Mouse (Mus musculus): Measurements from ENCODE around the gene Slc38a2. TPM values are rescaled to one million over a fixed set of nuclear protein-coding genes. Genes with fewer than 3 reads are reported as not detected.

The Slc38a2 gene
- polyA plus RNA-seq, 1 experiment from 2014 or later = 149 TPM

GRCm38 (mm10) chr15:96657576-96658274, 41.8 kb downstream of the Slc38a2 start:
- 0 out of 2 replicates have a peak overlapping the region, but pooled peaks have one; percentile 28 for H3K9ac ChIP-seq (replicated peaks; ENCODE audit: low read depth, low read length)
- no peaks in the 10 kb centered on the region for H3K4me1 ChIP-seq (ENCODE audit: control insufficient read depth, insufficient read depth, low read length)
- ATAC-seq (ENCODE audit: insufficient number of reproducible peaks, insufficient read depth, low FRiP score, low read depth) = no peak
- no peak overlapping the region for H3K27ac ChIP-seq (ENCODE audit: low read length)
- no peak overlapping the region for H3K4me3 ChIP-seq (ENCODE audit: low read depth, low read length)
- H3K36me3 ChIP-seq (ENCODE audit: control insufficient read depth, insufficient read depth, low read length) = no peaks in the 10 kb centered on the region
- no peaks in the 10 kb centered on the region for H3K27me3 ChIP-seq (ENCODE audit: control insufficient read depth, insufficient read depth, low read length)
- H3K9me3 ChIP-seq (ENCODE audit: control insufficient read depth, low read depth, low read length) = no peaks in the 10 kb centered on the region
- 40% methylated on average over 17 of the region's 17 CpGs for WGBS
- peak overlapping the region; percentile 15; the same call in 1 of the 2 replicates for H3K4me2 ChIP-seq (replicated peaks; ENCODE audit: low read depth, low read length)

- Histone ChIP-seq H3K9ac (replicated peaks; ENCODE audit: low read depth, low read length) (no peak overlapping the region), H3K9me3 (ENCODE audit: control insufficient read depth, low read depth, low read length) (no peaks in the 10 kb centered on the region), H3K27me3 (ENCODE audit: control insufficient read depth, insufficient read depth, low read length) (no peaks in the 10 kb centered on the region), H3K4me3 (ENCODE audit: low read depth, low read length) (no peak overlapping the region), H3K4me2 (replicated peaks; ENCODE audit: low read depth, low read length) (no peak overlapping the region), H3K4me1 (ENCODE audit: control insufficient read depth, insufficient read depth, low read length) (no peaks in the 10 kb centered on the region), H3K36me3 (ENCODE audit: control insufficient read depth, insufficient read depth, low read length) (no peaks in the 10 kb centered on the region), H3K27ac (ENCODE audit: low read length) (no peak overlapping the region)
- ATAC-seq (ENCODE audit: insufficient number of reproducible peaks, insufficient read depth, low FRiP score, low read depth) = no peak
- WGBS = 83% methylated on average over 14 of the region's 14 CpGs
These were observed 44.0 kb downstream of the Slc38a2 start for GRCm38 (mm10) chr15:96655514-96655913.

GRCm38 (mm10) chr15:96654714-96655113, 44.8 kb downstream of the Slc38a2 start:
- 64% methylated on average over 8 of the region's 8 CpGs for WGBS
- H3K27ac ChIP-seq (ENCODE audit: low read length) = no peak overlapping the region

GRCm38 (mm10) chr15:96653011-96653410, 46.5 kb downstream of the Slc38a2 start:
- H3K9me3 ChIP-seq (ENCODE audit: control insufficient read depth, low read depth, low read length) = no peaks in the 10 kb centered on the region
- H3K36me3 ChIP-seq (ENCODE audit: control insufficient read depth, insufficient read depth, low read length) = no peaks in the 10 kb centered on the region
- H3K4me1 ChIP-seq (ENCODE audit: control insufficient read depth, insufficient read depth, low read length) = no peaks in the 10 kb centered on the region
- H3K4me2 ChIP-seq (replicated peaks; ENCODE audit: low read depth, low read length) = no peak overlapping the region
- no peak overlapping the region for H3K27ac ChIP-seq (ENCODE audit: low read length)
- H3K9ac ChIP-seq (replicated peaks; ENCODE audit: low read depth, low read length) = no peak overlapping the region
- no peaks in the 10 kb centered on the region for H3K27me3 ChIP-seq (ENCODE audit: control insufficient read depth, insufficient read depth, low read length)
- no peak overlapping the region for H3K4me3 ChIP-seq (ENCODE audit: low read depth, low read length)
- no peak for ATAC-seq (ENCODE audit: insufficient number of reproducible peaks, insufficient read depth, low FRiP score, low read depth)
- 94% methylated on average over 16 of the region's 16 CpGs for WGBS

More at GRCm38 (mm10) chr15:96654714-96655113, 44.8 kb downstream of the Slc38a2 start:
- ATAC-seq (ENCODE audit: insufficient number of reproducible peaks, insufficient read depth, low FRiP score, low read depth) = no peak
- no peaks in the 10 kb centered on the region for H3K36me3 ChIP-seq (ENCODE audit: control insufficient read depth, insufficient read depth, low read length)
- H3K9ac ChIP-seq (replicated peaks; ENCODE audit: low read depth, low read length) = no peak overlapping the region
- no peaks in the 10 kb centered on the region for H3K4me1 ChIP-seq (ENCODE audit: control insufficient read depth, insufficient read depth, low read length)
- H3K4me3 ChIP-seq (ENCODE audit: low read depth, low read length) = no peak overlapping the region
- no peaks in the 10 kb centered on the region for H3K9me3 ChIP-seq (ENCODE audit: control insufficient read depth, low read depth, low read length)
- H3K27me3 ChIP-seq (ENCODE audit: control insufficient read depth, insufficient read depth, low read length) = no peaks in the 10 kb centered on the region
- no peak overlapping the region for H3K4me2 ChIP-seq (replicated peaks; ENCODE audit: low read depth, low read length)

GRCm38 (mm10) chr15:96652531-96652930, 47.0 kb downstream of the Slc38a2 start:
- Histone ChIP-seq H3K27ac (ENCODE audit: low read length) (no peak overlapping the region), H3K9ac (replicated peaks; ENCODE audit: low read depth, low read length) (no peak overlapping the region), H3K27me3 (ENCODE audit: control insufficient read depth, insufficient read depth, low read length) (no peaks in the 10 kb centered on the region), H3K4me3 (ENCODE audit: low read depth, low read length) (no peak overlapping the region), H3K9me3 (ENCODE audit: control insufficient read depth, low read depth, low read length) (no peaks in the 10 kb centered on the region), H3K4me2 (replicated peaks; ENCODE audit: low read depth, low read length) (no peak overlapping the region), H3K36me3 (ENCODE audit: control insufficient read depth, insufficient read depth, low read length) (no peaks in the 10 kb centered on the region), H3K4me1 (ENCODE audit: control insufficient read depth, insufficient read depth, low read length) (no peaks in the 10 kb centered on the region)
- WGBS = 89% methylated on average over 10 of the region's 10 CpGs
- no peak for ATAC-seq (ENCODE audit: insufficient number of reproducible peaks, insufficient read depth, low FRiP score, low read depth)

- Histone ChIP-seq H3K4me1 (ENCODE audit: control insufficient read depth, insufficient read depth, low read length) (no peaks in the 10 kb centered on the region), H3K36me3 (ENCODE audit: control insufficient read depth, insufficient read depth, low read length) (no peaks in the 10 kb centered on the region), H3K9me3 (ENCODE audit: control insufficient read depth, low read depth, low read length) (no peaks in the 10 kb centered on the region), H3K27me3 (ENCODE audit: control insufficient read depth, insufficient read depth, low read length) (no peaks in the 10 kb centered on the region), H3K4me2 (replicated peaks; ENCODE audit: low read depth, low read length) (no peak overlapping the region), H3K4me3 (ENCODE audit: low read depth, low read length) (no peak overlapping the region), H3K27ac (ENCODE audit: low read length) (no peak overlapping the region), H3K9ac (replicated peaks; ENCODE audit: low read depth, low read length) (no peak overlapping the region)
- WGBS = 29% methylated on average over 13 of the region's 15 CpGs
- no peak for ATAC-seq (ENCODE audit: insufficient number of reproducible peaks, insufficient read depth, low FRiP score, low read depth)
These were observed 52.2 kb downstream of the Slc38a2 start for GRCm38 (mm10) chr15:96647376-96647775.

GRCm38 (mm10) chr15:96642436-96643405, 56.8 kb downstream of the Slc38a2 start, which contains the start of gene Slc38a1:
Gene Slc38a1, minus strand, starts transcription at chr15:96642913.
- no peaks in the 10 kb centered on the region for H3K36me3 ChIP-seq (ENCODE audit: control insufficient read depth, insufficient read depth, low read length)
- H3K27me3 ChIP-seq (ENCODE audit: control insufficient read depth, insufficient read depth, low read length) = no peaks in the 10 kb centered on the region
- peak within 1 kb of the TSS; percentile 64 for H3K4me3 ChIP-seq (ENCODE audit: low read depth, low read length)
- no peaks in the 10 kb centered on the region for H3K9me3 ChIP-seq (ENCODE audit: control insufficient read depth, low read depth, low read length)
- WGBS = under 1% methylated on average over 69 of the region's 70 CpGs
- peak; percentile 72 for ATAC-seq (ENCODE audit: insufficient number of reproducible peaks, insufficient read depth, low FRiP score, low read depth)
- H3K4me1 ChIP-seq (ENCODE audit: control insufficient read depth, insufficient read depth, low read length) = peaks cover 3% of the 10 kb centered on the region; the same call in 1 of the 2 replicates
- peak within 1 kb of the TSS; percentile 86 for H3K4me2 ChIP-seq (replicated peaks; ENCODE audit: low read depth, low read length)
- H3K9ac ChIP-seq (replicated peaks; ENCODE audit: low read depth, low read length) = peak within 1 kb of the TSS; percentile 84
- H3K27ac ChIP-seq (ENCODE audit: low read length) = peak within 1 kb of the TSS; percentile 95

- peak; percentile 24; the same call in 1 of the 2 replicates for ATAC-seq (ENCODE audit: insufficient number of reproducible peaks, insufficient read depth, low FRiP score, low read depth)
- WGBS = under 1% methylated on average over 31 of the region's 31 CpGs
These were observed 57.6 kb downstream of the Slc38a2 start for GRCm38 (mm10) chr15:96641821-96642435.

More at GRCm38 (mm10) chr15:96641821-96642435, 57.6 kb downstream of the Slc38a2 start:
- Histone ChIP-seq H3K27me3 (ENCODE audit: control insufficient read depth, insufficient read depth, low read length) (no peaks in the 10 kb centered on the region), H3K4me3 (ENCODE audit: low read depth, low read length) (peak overlapping the region; percentile 64), H3K27ac (ENCODE audit: low read length) (peak overlapping the region; percentile 95), H3K36me3 (ENCODE audit: control insufficient read depth, insufficient read depth, low read length) (no peaks in the 10 kb centered on the region), H3K4me1 (ENCODE audit: control insufficient read depth, insufficient read depth, low read length) (peaks cover 3% of the 10 kb centered on the region; the same call in 1 of the 2 replicates), H3K4me2 (replicated peaks; ENCODE audit: low read depth, low read length) (peak overlapping the region; percentile 86), H3K9ac (replicated peaks; ENCODE audit: low read depth, low read length) (peak overlapping the region; percentile 76), H3K9me3 (ENCODE audit: control insufficient read depth, low read depth, low read length) (no peaks in the 10 kb centered on the region)

All from stomach, embryonic 14.5 days (tissue).